Mouse (Mus musculus) WW6 (cell line): ENCODE data around the gene Rasgef1a.

ENCODE experiments used
- DNase-seq: peaks from one replicate; pipeline ENCODE4 v3.0.0-alpha.2; 2013; ENCODE audit warnings: low read depth, low spot score

The Rasgef1a gene

GRCm38 (mm10) chr6:118027036-118027435, 15.8 kb downstream of the Rasgef1a start:
- no peak for DNase-seq

- no peak for DNase-seq
Observed at GRCm38 (mm10) chr6:118031467-118031866, 20.2 kb downstream of the Rasgef1a start.

- no peak for DNase-seq
Observed at GRCm38 (mm10) chr6:118035639-118036038, 24.4 kb downstream of the Rasgef1a start.

- no peak for DNase-seq
Observed at GRCm38 (mm10) chr6:118036118-118036805, 25.0 kb downstream of the Rasgef1a start.

- no peak for DNase-seq
Observed at GRCm38 (mm10) chr6:118036866-118037265, 25.6 kb downstream of the Rasgef1a start.

GRCm38 (mm10) chr6:118045180-118045579, 33.9 kb downstream of the Rasgef1a start:
- no peak for DNase-seq

- no peak for DNase-seq
Observed at GRCm38 (mm10) chr6:118045892-118046291, 34.7 kb downstream of the Rasgef1a start.

GRCm38 (mm10) chr6:118046511-118046910, 35.3 kb downstream of the Rasgef1a start:
- no peak for DNase-seq

- DNase-seq = no peak
Observed at GRCm38 (mm10) chr6:118046924-118047323, 35.7 kb downstream of the Rasgef1a start.

- DNase-seq = no peak
Observed at GRCm38 (mm10) chr6:118047811-118048505, 36.7 kb downstream of the Rasgef1a start.

GRCm38 (mm10) chr6:118049776-118050175, 38.5 kb downstream of the Rasgef1a start:
- no peak for DNase-seq

GRCm38 (mm10) chr6:118051474-118051873, 40.2 kb downstream of the Rasgef1a start:
- no peak for DNase-seq

GRCm38 (mm10) chr6:118055209-118055608, 44.0 kb downstream of the Rasgef1a start:
- no peak for DNase-seq

GRCm38 (mm10) chr6:118061266-118061665, 50.0 kb downstream of the Rasgef1a start:
- no peak for DNase-seq

- DNase-seq = no peak
Observed at GRCm38 (mm10) chr6:118063266-118063665, 52.0 kb downstream of the Rasgef1a start.

GRCm38 (mm10) chr6:118064968-118065530, 53.8 kb downstream of the Rasgef1a start:
- no peak for DNase-seq

- DNase-seq = no peak
Observed at GRCm38 (mm10) chr6:118065837-118066198, 54.6 kb downstream of the Rasgef1a start.

GRCm38 (mm10) chr6:118066199-118067081, 55.2 kb downstream of the Rasgef1a start:
- DNase-seq = peak; percentile 88

GRCm38 (mm10) chr6:118067720-118068119, 56.5 kb downstream of the Rasgef1a start:
- no peak for DNase-seq

- DNase-seq = no peak
Observed at GRCm38 (mm10) chr6:118070321-118071012, 59.2 kb downstream of the Rasgef1a start.

GRCm38 (mm10) chr6:118071013-118071350, 59.7 kb downstream of the Rasgef1a start:
- no peak for DNase-seq
